Mouse (Mus musculus) forebrain, embryonic 12.5 days (tissue): ENCODE results near the gene Fabp7. TPM values are rescaled to one million over a fixed set of nuclear protein-coding genes. Genes with fewer than 3 reads are reported as not detected.

ENCODE experiments used
- ATAC-seq: fragments of 200-750 bp; cut with Nextera tagmentation; 2 replicates; pipeline ENCODE4 v1.8.0; 2017; ENCODE audit warnings: moderate TSS enrichment; ENCODE audit not compliant: low FRiP score
- H3K27ac ChIP-seq: fragments of 300-500 bp; sonication (generic); 2 replicates; pipeline ENCODE4 v1.5.1; 2016; ENCODE audit warnings: mild to moderate bottlenecking
- H3K27me3 ChIP-seq: fragments of 300-500 bp; sonication (generic); 2 replicates; pipeline ENCODE4 v1.6.1; 2016; ENCODE audit warnings: mild to moderate bottlenecking
- H3K36me3 ChIP-seq: fragments of 300-500 bp; sonication (generic); replicated peaks from 2 replicates; pipeline ENCODE4 v1.6.1; 2016; ENCODE audit warnings: mild to moderate bottlenecking
- H3K4me1 ChIP-seq: fragments of 300-500 bp; sonication (generic); 2 replicates; pipeline ENCODE4 v1.6.1; 2016
- H3K4me2 ChIP-seq: fragments of 300-500 bp; sonication (generic); 2 replicates; pipeline ENCODE4 v1.6.1; 2016; ENCODE audit warnings: mild to moderate bottlenecking, moderate library complexity
- H3K4me3 ChIP-seq: fragments of 300-500 bp; sonication (generic); replicated peaks from 2 replicates; pipeline ENCODE4 v1.5.1; 2016; ENCODE audit warnings: mild to moderate bottlenecking
- H3K9ac ChIP-seq: fragments of 300-500 bp; sonication (generic); 2 replicates; pipeline ENCODE4 v1.6.1; 2016; ENCODE audit warnings: mild to moderate bottlenecking
- H3K9me3 ChIP-seq: fragments of 300-500 bp; sonication (generic); 2 replicates; pipeline ENCODE4 v1.6.1; 2016
- WGBS: fragments of 180-500 bp; shearing (Covaris S2); methylation state at CpG from one replicate; pipeline ENCODE4 v1.1.7; 2016; 5-methylcytosine and 5-hydroxymethylcytosine counted together
- polyA plus RNA-seq: library from polyadenylated mRNA; unstranded; fragments of >200 nt; fragmentation: Nextera tagmentation; extraction: Ambion mirVana; gene quantifications from 2 replicates; pipeline ENCODE4 v1.2.1, GENCODE M21; 2016

Fabp7 gene
- polyA plus RNA-seq, 1 experiment from 2014 or later = 969 TPM

- Histone ChIP-seq H3K4me1 (peaks cover 12% of the 10 kb centered on the region; the same call in 1 of the 2 replicates), H3K36me3 (peaks cover 6% of the 10 kb centered on the region), H3K9ac (no peak overlapping the region), H3K27me3 (no peaks in the 10 kb centered on the region), H3K4me3 (no peak overlapping the region), H3K4me2 (no peak overlapping the region), H3K27ac (no peak overlapping the region), H3K9me3 (no peaks in the 10 kb centered on the region)
- 69% methylated on average over 2 of the region's 2 CpGs for WGBS
- ATAC-seq = no peak
Measured at GRCm38 (mm10) chr10:57814295-57814694, 29.6 kb downstream of the Fabp7 start.

GRCm38 (mm10) chr10:57815869-57816268, 31.2 kb downstream of the Fabp7 start:
- Histone ChIP-seq H3K4me1 (peaks cover 12% of the 10 kb centered on the region; the same call in 1 of the 2 replicates), H3K27ac (no peak overlapping the region), H3K27me3 (no peaks in the 10 kb centered on the region), H3K9ac (no peak overlapping the region), H3K4me3 (no peak overlapping the region), H3K9me3 (no peaks in the 10 kb centered on the region), H3K4me2 (no peak overlapping the region), H3K36me3 (no peaks in the 10 kb centered on the region)
- ATAC-seq = no peak
- WGBS = 82% methylated on average over 6 of the region's 6 CpGs

DNA sequence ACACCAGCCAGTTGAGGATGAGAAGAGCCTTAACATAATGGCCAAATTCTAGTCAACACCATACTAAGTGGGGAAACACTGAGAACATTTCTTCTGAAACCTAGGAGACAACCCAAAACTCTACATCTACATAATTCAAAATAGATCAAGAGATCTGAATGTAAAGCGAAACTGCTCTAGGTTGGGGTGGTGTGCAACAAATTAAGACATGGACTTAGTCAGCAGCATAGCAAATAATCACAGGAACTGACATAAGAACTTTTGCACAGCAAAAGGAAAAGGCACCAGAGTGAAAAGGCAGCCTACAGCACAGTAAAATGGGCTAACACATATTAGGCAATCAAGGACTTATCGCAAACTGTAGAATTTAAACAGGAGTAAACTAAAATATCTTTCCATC, 34.5 kb downstream of the Fabp7 start:
- ATAC-seq = no peak
- Histone ChIP-seq H3K9me3 (no peaks in the 10 kb centered on the region), H3K9ac (no peak overlapping the region), H3K4me2 (no peak overlapping the region), H3K27me3 (no peaks in the 10 kb centered on the region), H3K4me1 (peaks cover 18% of the 10 kb centered on the region), H3K4me3 (no peak overlapping the region), H3K36me3 (no peaks in the 10 kb centered on the region), H3K27ac (no peak overlapping the region)
- WGBS = 94% methylated on average over 2 of the region's 2 CpGs

DNA sequence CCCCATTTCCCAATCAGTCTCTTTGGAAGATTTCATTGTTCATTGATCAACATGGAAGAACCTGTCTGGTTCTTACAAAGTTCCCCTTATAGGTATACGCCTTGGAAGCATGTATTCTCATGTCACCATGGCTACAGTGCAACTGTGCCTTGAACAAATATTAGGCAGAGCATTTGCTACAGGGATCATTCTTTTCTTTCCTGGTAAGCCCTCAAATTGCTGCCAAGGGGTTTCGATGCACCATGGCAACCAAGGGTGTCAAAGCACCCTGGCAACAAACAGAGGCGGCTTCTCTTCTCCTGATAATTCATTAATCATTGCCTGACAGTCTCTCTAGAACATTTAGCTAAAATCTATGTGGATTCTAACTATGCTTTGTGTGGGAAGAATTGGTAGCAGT, 37.8 kb downstream of the Fabp7 start:
- ATAC-seq = peak; percentile 90
- Histone ChIP-seq H3K9me3 (no peaks in the 10 kb centered on the region), H3K4me3 (no peak overlapping the region), H3K4me2 (no peak overlapping the region), H3K27ac (peak overlapping the region; percentile 51), H3K27me3 (no peaks in the 10 kb centered on the region), H3K9ac (no peak overlapping the region), H3K4me1 (peaks cover 6% of the 10 kb centered on the region), H3K36me3 (no peaks in the 10 kb centered on the region)
- WGBS = 16% methylated on average over 3 of the region's 3 CpGs

GRCm38 (mm10) chr10:57828649-57829048, 44.0 kb downstream of the Fabp7 start:
- Histone ChIP-seq H3K27ac (peak overlapping the region; percentile 5; the same call in 1 of the 2 replicates), H3K9me3 (no peaks in the 10 kb centered on the region), H3K36me3 (no peaks in the 10 kb centered on the region), H3K9ac (no peak overlapping the region), H3K4me2 (no peak overlapping the region), H3K4me1 (peaks cover 13% of the 10 kb centered on the region), H3K4me3 (no peak overlapping the region), H3K27me3 (no peaks in the 10 kb centered on the region)
- ATAC-seq = peak; percentile 84
- WGBS = 19% methylated on average over 5 of the region's 5 CpGs

DNA sequence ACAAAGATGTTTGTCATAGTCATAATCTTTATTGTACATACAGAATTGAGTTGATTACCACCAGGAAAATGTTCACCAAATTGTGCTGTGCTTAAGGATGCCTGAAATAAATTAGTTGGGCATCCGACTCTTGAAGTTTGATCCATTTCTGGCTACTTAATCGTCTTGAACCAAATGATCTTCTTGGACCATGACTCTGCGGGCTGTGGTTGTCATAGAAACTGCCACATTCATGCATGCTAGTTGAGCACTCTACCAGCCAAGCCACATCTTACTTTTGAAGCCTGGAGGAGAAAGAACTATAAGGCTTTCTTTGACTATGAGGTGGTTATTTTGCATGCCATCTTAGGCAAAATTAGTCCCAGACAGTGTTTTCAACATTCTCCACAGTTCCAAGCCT, 44.9 kb downstream of the Fabp7 start:
- 80% methylated on average over 3 of the region's 3 CpGs for WGBS
- no peak for ATAC-seq
- Histone ChIP-seq H3K9ac (no peak overlapping the region), H3K4me1 (peaks cover 13% of the 10 kb centered on the region), H3K4me3 (no peak overlapping the region), H3K4me2 (no peak overlapping the region), H3K36me3 (no peaks in the 10 kb centered on the region), H3K27ac (no peak overlapping the region), H3K27me3 (no peaks in the 10 kb centered on the region), H3K9me3 (no peaks in the 10 kb centered on the region)

DNA sequence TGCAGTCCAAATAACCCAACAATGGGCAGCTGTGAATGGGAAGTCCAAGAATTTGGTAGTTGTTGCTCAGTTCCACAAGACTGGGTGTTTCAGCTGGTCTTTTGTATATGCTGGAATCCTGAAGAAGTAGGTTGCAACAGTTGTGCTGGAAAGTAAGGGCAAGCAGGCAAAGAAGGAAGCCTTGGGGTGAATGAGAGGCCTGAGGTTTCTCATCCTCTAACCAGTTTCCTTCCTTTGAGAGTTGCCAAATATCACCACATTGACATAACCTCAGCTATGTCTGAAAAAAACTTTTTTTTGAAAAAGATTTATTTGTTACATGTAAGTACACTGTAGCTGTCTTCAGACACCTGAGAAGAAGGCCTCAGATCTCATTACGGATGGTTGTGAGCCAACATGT, 50.4 kb downstream of the Fabp7 start:
- H3K9me3 ChIP-seq = 0 out of 2 replicates have a peak, but pooled peaks cover 2% of the 10 kb centered on the region
- no peak for ATAC-seq
- H3K36me3 ChIP-seq = no peaks in the 10 kb centered on the region
- no peak overlapping the region for H3K4me2 ChIP-seq
- H3K27ac ChIP-seq = no peak overlapping the region
- H3K4me1 ChIP-seq = no peaks in the 10 kb centered on the region
- H3K27me3 ChIP-seq = no peaks in the 10 kb centered on the region
- H3K9ac ChIP-seq = no peak overlapping the region
- WGBS = 89% methylated on average over 1 of the region's 1 CpGs
- H3K4me3 ChIP-seq = no peak overlapping the region

DNA sequence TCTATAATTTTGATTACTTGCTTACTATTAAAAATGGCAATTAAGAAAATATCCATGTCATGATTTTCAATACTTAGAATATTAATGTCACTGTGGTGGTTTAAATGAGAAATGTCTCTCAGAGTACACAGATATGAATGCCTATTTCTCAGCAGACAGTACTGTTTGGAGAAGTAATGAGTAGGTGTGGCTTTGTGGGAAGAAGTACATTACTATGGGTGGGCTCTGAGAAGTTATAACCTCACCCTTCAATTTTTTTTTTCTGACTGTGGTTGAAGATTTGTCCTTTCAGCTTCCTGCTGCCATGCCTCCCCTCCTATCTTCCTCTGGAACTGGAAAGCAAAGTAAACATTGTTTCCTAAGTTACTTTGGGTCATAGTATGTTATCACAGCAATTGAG, 51.3 kb downstream of the Fabp7 start:
- 0 out of 2 replicates have a peak, but pooled peaks cover 2% of the 10 kb centered on the region for H3K9me3 ChIP-seq
- H3K36me3 ChIP-seq = no peaks in the 10 kb centered on the region
- H3K4me3 ChIP-seq = no peak overlapping the region
- H3K4me1 ChIP-seq = no peaks in the 10 kb centered on the region
- ATAC-seq = no peak
- H3K27me3 ChIP-seq = no peaks in the 10 kb centered on the region
- H3K4me2 ChIP-seq = no peak overlapping the region
- no peak overlapping the region for H3K9ac ChIP-seq
- no peak overlapping the region for H3K27ac ChIP-seq

Other genes starting within 250 kb of the Fabp7 start
- 1.0 and 2.4 TPM in 2 replicates for gene Pkib, start 152.9 kb upstream of the Fabp7 start, polyA plus RNA-seq
- gene Smpdl3a, start 9.5 kb downstream of the Fabp7 start, polyA plus RNA-seq = 7.5 and 7.7 TPM in 2 replicates